Mouse (Mus musculus): ENCODE data around the gene Zfp777. TPM values are rescaled to one million over a fixed set of nuclear protein-coding genes. Genes with fewer than 3 reads are reported as not detected.
A peak's percentile ranks its signal among the peaks of the same experiment; 100 is the strongest.

The Zfp777 gene
- polyA plus RNA-seq, 1 experiment from 2014 or later, result 4.7 TPM

- ATAC-seq (no peak), DNase-seq (ENCODE audit: low spot score) (no peak)
- H3K27ac ChIP-seq (ENCODE audit: low read length), result no peak overlapping the region
- H3K9me3 ChIP-seq (ENCODE audit: low read length), result peaks cover 18% of the 10 kb centered on the region
- no peaks in the 10 kb centered on the region for H3K4me1 ChIP-seq (ENCODE audit: insufficient read depth, low read depth, low read length)
- 72% methylated on average over 1 of the region's 1 CpGs for WGBS
- TF ChIP-seq CTCF (IDR thresholded peaks at IDR 0.05), result no peak
- H3K27me3 ChIP-seq (replicated peaks; ENCODE audit: insufficient read depth, low read length), result no peaks in the 10 kb centered on the region
- no peak overlapping the region for H3K4me3 ChIP-seq (ENCODE audit: low read depth, low read length)
- peaks cover 30% of the 10 kb centered on the region for H3K36me3 ChIP-seq (ENCODE audit: insufficient read depth, low read length)
- no peak overlapping the region for H3K4me2 ChIP-seq (replicated peaks; ENCODE audit: low read depth, low read length)
- H3K9ac ChIP-seq (replicated peaks; ENCODE audit: low read depth), result no peak overlapping the region
Observed at GRCm38 (mm10) chr6:48021678-48022077, 27.0 kb downstream of the Zfp777 start.

DNA sequence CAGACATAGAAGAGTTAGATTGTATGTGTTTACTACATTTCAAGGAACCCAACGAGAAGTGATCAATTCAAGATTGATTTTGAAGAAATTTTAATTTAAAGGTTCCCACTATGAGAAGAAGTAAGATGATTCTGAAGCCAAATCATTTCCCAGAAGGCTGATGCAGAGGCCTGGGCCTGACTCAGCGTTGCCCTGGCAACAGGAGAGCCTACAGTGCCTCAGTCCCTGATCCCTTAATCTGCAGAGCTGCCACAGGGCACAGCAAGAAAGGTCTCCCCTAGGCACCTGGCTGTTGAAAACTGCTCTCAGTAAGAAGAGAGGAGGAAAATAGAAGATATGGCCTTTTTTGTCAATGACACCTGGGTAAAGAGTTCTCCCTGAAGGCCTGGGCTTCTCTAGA lies 28.7 kb downstream of the Zfp777 start:
- Histone ChIP-seq H3K9me3 (ENCODE audit: low read length) (peaks cover 8% of the 10 kb centered on the region), H3K9ac (replicated peaks; ENCODE audit: low read depth) (no peak overlapping the region), H3K4me3 (ENCODE audit: low read depth, low read length) (no peak overlapping the region), H3K27me3 (replicated peaks; ENCODE audit: insufficient read depth, low read length) (no peaks in the 10 kb centered on the region), H3K27ac (ENCODE audit: low read length) (no peak overlapping the region), H3K36me3 (ENCODE audit: insufficient read depth, low read length) (peaks cover 15% of the 10 kb centered on the region), H3K4me1 (ENCODE audit: insufficient read depth, low read depth, low read length) (no peaks in the 10 kb centered on the region), H3K4me2 (replicated peaks; ENCODE audit: low read depth, low read length) (no peak overlapping the region)
- TF ChIP-seq CTCF (IDR thresholded peaks at IDR 0.05) (no peak), EP300 (IDR thresholded peaks at IDR 0.05) (no peak)
- no peak for DNase-seq (ENCODE audit: low spot score)
- WGBS, result 86% methylated on average over 2 of the region's 2 CpGs
- ATAC-seq, result no peak

DNA sequence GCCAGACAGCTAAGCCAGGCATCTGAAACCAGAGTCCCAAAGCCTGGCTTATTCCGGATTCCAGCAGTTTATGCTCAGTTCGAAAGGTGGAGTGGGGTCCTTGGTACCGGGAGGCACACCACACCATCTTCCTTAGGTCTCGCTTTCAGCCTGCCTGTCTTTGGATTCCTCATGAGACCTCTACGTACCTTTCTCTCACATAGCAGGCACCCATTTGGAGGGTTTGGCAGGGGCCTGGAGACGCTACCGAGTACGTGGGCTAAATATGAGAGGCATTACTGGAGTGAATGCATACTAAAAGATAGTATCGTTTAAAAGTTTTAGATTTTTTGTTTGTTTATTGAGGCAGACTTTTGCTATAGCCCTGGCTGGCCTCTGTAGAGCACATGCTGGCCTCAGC lies 31.9 kb downstream of the Zfp777 start:
- no peaks in the 10 kb centered on the region for H3K27me3 ChIP-seq (replicated peaks; ENCODE audit: insufficient read depth, low read length)
- no peak overlapping the region for H3K27ac ChIP-seq (ENCODE audit: low read length)
- WGBS, result 92% methylated on average over 9 of the region's 9 CpGs
- DNase-seq (ENCODE audit: low spot score) (no peak), ATAC-seq (no peak)
- no peaks in the 10 kb centered on the region for H3K9me3 ChIP-seq (ENCODE audit: low read length)
- no peaks in the 10 kb centered on the region for H3K4me1 ChIP-seq (ENCODE audit: insufficient read depth, low read depth, low read length)
- H3K9ac ChIP-seq (replicated peaks; ENCODE audit: low read depth), result no peak overlapping the region
- no peak for TF ChIP-seq EP300 (IDR thresholded peaks at IDR 0.05)
- TF ChIP-seq CTCF (IDR thresholded peaks at IDR 0.05), result no peak
- H3K36me3 ChIP-seq (ENCODE audit: insufficient read depth, low read length), result no peaks in the 10 kb centered on the region
- no peak overlapping the region for H3K4me3 ChIP-seq (ENCODE audit: low read depth, low read length)
- no peak overlapping the region for H3K4me2 ChIP-seq (replicated peaks; ENCODE audit: low read depth, low read length)

GRCm38 (mm10) chr6:48016090-48016521 lies 32.6 kb downstream of the Zfp777 start:
- peak overlapping the region; percentile 62 for H3K4me2 ChIP-seq (replicated peaks; ENCODE audit: low read depth, low read length)
- no peak for TF ChIP-seq EP300 (IDR thresholded peaks at IDR 0.05)
- TF ChIP-seq CTCF (IDR thresholded peaks at IDR 0.05), result peak; percentile 91
- H3K27me3 ChIP-seq (replicated peaks; ENCODE audit: insufficient read depth, low read length), result no peaks in the 10 kb centered on the region
- H3K36me3 ChIP-seq (ENCODE audit: insufficient read depth, low read length), result no peaks in the 10 kb centered on the region
- 4% methylated on average over 23 of the region's 24 CpGs for WGBS
- ATAC-seq (peak; percentile 97), DNase-seq (ENCODE audit: low spot score) (peak; percentile 79)
- H3K4me3 ChIP-seq (ENCODE audit: low read depth, low read length), result peak overlapping the region; percentile 19; the same call in 1 of the 2 replicates
- no peak overlapping the region for H3K27ac ChIP-seq (ENCODE audit: low read length)
- H3K9me3 ChIP-seq (ENCODE audit: low read length), result no peaks in the 10 kb centered on the region
- no peaks in the 10 kb centered on the region for H3K4me1 ChIP-seq (ENCODE audit: insufficient read depth, low read depth, low read length)
- H3K9ac ChIP-seq (replicated peaks; ENCODE audit: low read depth), result no peak overlapping the region

GRCm38 (mm10) chr6:48010727-48011126 lies 38.0 kb downstream of the Zfp777 start:
- 20% methylated on average over 8 of the region's 8 CpGs for WGBS
- no peak overlapping the region for H3K4me2 ChIP-seq (replicated peaks; ENCODE audit: low read depth, low read length)
- no peaks in the 10 kb centered on the region for H3K27me3 ChIP-seq (replicated peaks; ENCODE audit: insufficient read depth, low read length)
- H3K4me3 ChIP-seq (ENCODE audit: low read depth, low read length), result no peak overlapping the region
- H3K27ac ChIP-seq (ENCODE audit: low read length), result no peak overlapping the region
- H3K36me3 ChIP-seq (ENCODE audit: insufficient read depth, low read length), result no peaks in the 10 kb centered on the region
- DNase-seq (ENCODE audit: low spot score) (peak; percentile 74), ATAC-seq (peak; percentile 95)
- no peaks in the 10 kb centered on the region for H3K4me1 ChIP-seq (ENCODE audit: insufficient read depth, low read depth, low read length)
- no peaks in the 10 kb centered on the region for H3K9me3 ChIP-seq (ENCODE audit: low read length)
- TF ChIP-seq EP300 (IDR thresholded peaks at IDR 0.05), result peak; percentile 84
- no peak for TF ChIP-seq CTCF (IDR thresholded peaks at IDR 0.05)
- H3K9ac ChIP-seq (replicated peaks; ENCODE audit: low read depth), result no peak overlapping the region

- H3K4me3 ChIP-seq (ENCODE audit: low read depth, low read length), result no peak overlapping the region
- no peaks in the 10 kb centered on the region for H3K4me1 ChIP-seq (ENCODE audit: insufficient read depth, low read depth, low read length)
- H3K4me2 ChIP-seq (replicated peaks; ENCODE audit: low read depth, low read length), result no peak overlapping the region
- no peak overlapping the region for H3K27ac ChIP-seq (ENCODE audit: low read length)
- H3K9ac ChIP-seq (replicated peaks; ENCODE audit: low read depth), result no peak overlapping the region
- WGBS, result 63% methylated on average over 9 of the region's 9 CpGs
- H3K9me3 ChIP-seq (ENCODE audit: low read length), result no peaks in the 10 kb centered on the region
- DNase-seq (ENCODE audit: low spot score), result no peak
- no peaks in the 10 kb centered on the region for H3K36me3 ChIP-seq (ENCODE audit: insufficient read depth, low read length)
- no peak for TF ChIP-seq EP300 (IDR thresholded peaks at IDR 0.05)
- TF ChIP-seq CTCF (IDR thresholded peaks at IDR 0.05), result no peak
- H3K27me3 ChIP-seq (replicated peaks; ENCODE audit: insufficient read depth, low read length), result no peaks in the 10 kb centered on the region
- ATAC-seq, result no peak
Observed at GRCm38 (mm10) chr6:47995661-47996060, 53.0 kb downstream of the Zfp777 start.

DNA sequence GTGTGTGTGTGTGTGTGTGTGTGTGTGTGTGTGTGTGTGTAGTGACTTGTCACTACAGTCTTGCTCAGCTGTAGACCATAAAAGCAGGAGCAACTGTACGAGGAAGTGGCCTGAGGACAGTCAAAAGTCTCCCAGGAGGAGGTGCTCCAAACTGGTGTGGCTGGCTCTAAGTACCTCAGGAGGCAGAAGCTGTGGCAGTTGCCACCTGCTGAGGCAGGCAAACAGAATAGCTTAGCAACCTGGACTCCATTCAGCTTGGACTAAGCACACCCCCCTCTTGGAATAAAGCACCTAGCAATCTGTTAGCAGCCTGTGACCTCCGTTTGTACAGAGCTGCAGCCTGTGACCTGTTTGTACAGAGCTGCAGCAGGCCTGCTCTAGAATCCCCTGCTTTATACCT lies 64.8 kb downstream of the Zfp777 start:
- Histone ChIP-seq H3K9me3 (ENCODE audit: low read length) (no peaks in the 10 kb centered on the region), H3K4me3 (ENCODE audit: low read depth, low read length) (no peak overlapping the region), H3K27me3 (replicated peaks; ENCODE audit: insufficient read depth, low read length) (no peaks in the 10 kb centered on the region), H3K36me3 (ENCODE audit: insufficient read depth, low read length) (no peaks in the 10 kb centered on the region), H3K4me1 (ENCODE audit: insufficient read depth, low read depth, low read length) (no peaks in the 10 kb centered on the region), H3K4me2 (replicated peaks; ENCODE audit: low read depth, low read length) (no peak overlapping the region), H3K9ac (replicated peaks; ENCODE audit: low read depth) (no peak overlapping the region), H3K27ac (ENCODE audit: low read length) (no peak overlapping the region)
- ATAC-seq (peak; percentile 72), DNase-seq (ENCODE audit: low spot score) (peak; percentile 48)
- TF ChIP-seq CTCF (IDR thresholded peaks at IDR 0.05) (no peak), EP300 (IDR thresholded peaks at IDR 0.05) (no peak)
- WGBS, result 17% methylated on average over 2 of the region's 2 CpGs
